ENCODE assay signal across 14 mouse cellular contexts in genomic region chr11:50099692-50100091, GRCm38 (mm10). TPM values are rescaled to one million over a fixed set of nuclear protein-coding genes. Genes with fewer than 3 reads are reported as not detected.
DNase-seq lines count a peak whose midpoint lies in the region; ATAC-seq and TF ChIP-seq lines count a peak whose summit lies in the region.
"Had no signal": no experiment of that assay in that cellular context is flagged by ENCODE, and none has a peak within 500 bp of the region (broad histone marks: within the 10 kb centered on the region; RNA-seq: fewer than 3 reads in every experiment).

No protein-coding gene starts in this region.

- no peak overlapping the region for H3K9ac ChIP-seq in forebrain, postnatal 0 days
- H3K9ac ChIP-seq in forebrain, embryonic 12.5 days = no peak overlapping the region
- no peak overlapping the region for H3K9ac ChIP-seq in kidney, embryonic 14.5 days (ENCODE audit: low read depth, low read length)
- H3K9ac ChIP-seq: midbrain, embryonic 13.5 days had no signal

- H3K27me3 ChIP-seq in forebrain, postnatal 0 days (ENCODE audit: insufficient read depth, low read length) = no peaks in the 10 kb centered on the region
- H3K27me3 ChIP-seq in forebrain, embryonic 12.5 days = no peaks in the 10 kb centered on the region
- H3K27me3 ChIP-seq in kidney, embryonic 14.5 days (ENCODE audit: control insufficient read depth, insufficient read depth, low read length) = no peaks in the 10 kb centered on the region
- H3K27me3 ChIP-seq: midbrain, embryonic 13.5 days had no signal

- no peak for TF ChIP-seq CTCF in forebrain, postnatal 0 days (IDR thresholded peaks at IDR 0.05; ENCODE audit: low read depth)

- H3K9me3 ChIP-seq in forebrain, postnatal 0 days (ENCODE audit: low read length) = no peaks in the 10 kb centered on the region
- H3K9me3 ChIP-seq in forebrain, embryonic 12.5 days = no peaks in the 10 kb centered on the region
- H3K9me3 ChIP-seq in kidney, embryonic 14.5 days (ENCODE audit: control insufficient read depth, low read length) = no peaks in the 10 kb centered on the region
- H3K9me3 ChIP-seq: embryonic facial prominence, embryonic 10.5 days; midbrain, embryonic 13.5 days had no signal

- H3K4me2 ChIP-seq in forebrain, postnatal 0 days (ENCODE audit: low read depth) = no peak overlapping the region
- H3K4me2 ChIP-seq in forebrain, embryonic 12.5 days = no peak overlapping the region
- no peak overlapping the region for H3K4me2 ChIP-seq in kidney, embryonic 14.5 days (replicated peaks; ENCODE audit: low read depth, low read length)
- H3K4me2 ChIP-seq: liver, embryonic 11.5 days; midbrain, embryonic 13.5 days had no signal

- no peak for DNase-seq in forebrain, postnatal 0 days
- peak; percentile 30 for DNase-seq in kidney, adult 11 months
- peak; percentile 37 for DNase-seq in 416B (ENCODE audit: low read depth)
- peak; percentile 66 to 75 for DNase-seq in adrenal gland, postnatal 36 days
- no peak for DNase-seq in left cerebral cortex, postnatal 25 days (ENCODE audit: low spot score in 2 of 2)
- DNase-seq: right cerebral cortex, postnatal 25 days had no signal

- peak overlapping the region; percentile 54 for H3K27ac ChIP-seq in forebrain, postnatal 0 days (ENCODE audit: low read depth, low read length)
- no peak overlapping the region for H3K27ac ChIP-seq in forebrain, embryonic 12.5 days
- no peak overlapping the region for H3K27ac ChIP-seq in kidney, embryonic 14.5 days (ENCODE audit: low read depth, low read length)
- H3K27ac ChIP-seq: embryonic facial prominence, embryonic 10.5 days; macrophage; midbrain, embryonic 13.5 days had no signal

- intact Hi-C loops in left cerebral cortex, postnatal 25 days (cut with DNase I) = no loop called here

- no peaks in the 10 kb centered on the region for H3K4me1 ChIP-seq in forebrain, postnatal 0 days (ENCODE audit: insufficient read depth)
- H3K4me1 ChIP-seq in forebrain, embryonic 12.5 days = no peaks in the 10 kb centered on the region
- H3K4me1 ChIP-seq in kidney, embryonic 14.5 days (ENCODE audit: control insufficient read depth, insufficient read depth, low read length) = peaks cover 2% of the 10 kb centered on the region; the same call in 1 of the 2 replicates
- H3K4me1 ChIP-seq: embryonic facial prominence, embryonic 10.5 days; midbrain, embryonic 13.5 days had no signal

- WGBS in forebrain, postnatal 0 days = 62% methylated on average over 2 of the region's 2 CpGs
- 92% methylated on average over 2 of the region's 2 CpGs for WGBS in forebrain, embryonic 12.5 days
- 80% methylated on average over 2 of the region's 2 CpGs for WGBS in kidney, embryonic 14.5 days

- ATAC-seq in forebrain, postnatal 0 days = no peak
- ATAC-seq in forebrain, embryonic 12.5 days (ENCODE audit: low FRiP score) = no peak
- no peak for ATAC-seq in kidney, embryonic 14.5 days (ENCODE audit: low FRiP score, low TSS enrichment)
- no peak for ATAC-seq in granulocyte monocyte progenitor cell, adult 5-6 weeks (replicated peaks; ENCODE audit: poor library complexity, severe bottlenecking)
- ATAC-seq: hindbrain, embryonic 16.5 days; midbrain, embryonic 13.5 days had no signal

- no peak overlapping the region for H3K4me3 ChIP-seq in forebrain, postnatal 0 days (ENCODE audit: low read depth, low read length)
- H3K4me3 ChIP-seq in forebrain, embryonic 12.5 days (replicated peaks) = no peak overlapping the region
- no peak overlapping the region for H3K4me3 ChIP-seq in kidney, embryonic 14.5 days (ENCODE audit: low read length)
- H3K4me3 ChIP-seq: embryonic facial prominence, embryonic 10.5 days; midbrain, embryonic 13.5 days had no signal

- peaks cover 28% of the 10 kb centered on the region for H3K36me3 ChIP-seq in forebrain, postnatal 0 days (ENCODE audit: insufficient read depth)
- H3K36me3 ChIP-seq in forebrain, embryonic 12.5 days (replicated peaks) = peaks cover 70% of the 10 kb centered on the region
- H3K36me3 ChIP-seq in kidney, embryonic 14.5 days (ENCODE audit: control insufficient read depth, insufficient read depth, low read length) = peaks cover 25% of the 10 kb centered on the region; the same call in 1 of the 2 replicates

RNA-seq across cellular contexts. Expression of gene Tbc1d9b, which starts 31.5 kb away (rescaled TPM):
- total RNA-seq in forebrain, postnatal 0 days (2014; rRNA removed) = 59.3 and 66.3 TPM in 2 replicates
- 23.0 and 30.4 TPM in 2 replicates for polyA plus RNA-seq in forebrain, postnatal 0 days (2015; fragmentation: Nextera tagmentation; extraction: Ambion mirVana)
- polyA plus RNA-seq in forebrain, embryonic 12.5 days (2016; fragmentation: Nextera tagmentation; extraction: Ambion mirVana) = 38.3 and 39.2 TPM in 2 replicates
- polyA plus RNA-seq in kidney, embryonic 14.5 days (2014; fragmentation: Nextera tagmentation; extraction: Ambion mirVana) = 22.8 and 36.8 TPM in 2 replicates
- 100 to 1,000 TPM; 121 to 155 TPM for total RNA-seq in adrenal gland, postnatal 36 days (2021)
- 100 to 1,000 TPM; 109 to 120 TPM for total RNA-seq in left cerebral cortex, postnatal 25 days (2021)
- total RNA-seq in granulocyte monocyte progenitor cell, adult 5-6 weeks (2014; fragmentation: Nextera tagmentation) = 53.7 and 63.7 TPM in 2 replicates
- total RNA-seq in granulocyte monocyte progenitor cell, adult 5-6 weeks (2017) = 76.4 and 97.2 TPM in 2 replicates

Comparison
In these comparisons a context has a peak if more than half of its experiments do, and no peak if none do; other contexts are left out.
1. DNase-seq: peak in kidney, adult 11 months (single experiment), 416B (single experiment) and adrenal gland, postnatal 36 days (2 of 2); none in forebrain, postnatal 0 days (single experiment) and left cerebral cortex, postnatal 25 days (0 of 2).